Comparison of ENCODE assay signal across 13 mouse cellular contexts in genomic region chr8:117775626-117776025, GRCm38 (mm10).
"Had no signal": no experiment of that assay in that cellular context is flagged by ENCODE, and none has a peak within 500 bp of the region (broad histone marks: within the 10 kb centered on the region; RNA-seq: fewer than 3 reads in every experiment).

No protein-coding gene starts in this region.

- DNase-seq: kidney, adult 2 months; kidney, postnatal 14 days; lung, postnatal 14 days; right cerebral cortex, postnatal 14 days; thymus, postnatal 4 days had no signal

- H3K27ac ChIP-seq: kidney, embryonic 15.5 days; left cerebral cortex, adult 2 months; limb, embryonic 10.5 days; lung, embryonic 15.5 days; macrophage; midbrain, embryonic 15.5 days had no signal

- H3K9me3 ChIP-seq: kidney, embryonic 15.5 days; limb, embryonic 10.5 days; lung, embryonic 15.5 days; megakaryocyte, embryonic 14.5 days; midbrain, embryonic 15.5 days had no signal

- H3K36me3 ChIP-seq: kidney, embryonic 15.5 days; limb, embryonic 10.5 days; lung, embryonic 15.5 days; midbrain, embryonic 15.5 days had no signal

- H3K4me3 ChIP-seq: kidney, embryonic 15.5 days; left cerebral cortex, adult 2 months; limb, embryonic 10.5 days; lung, embryonic 15.5 days; megakaryocyte, embryonic 14.5 days; midbrain, embryonic 15.5 days had no signal

- H3K27me3 ChIP-seq: kidney, embryonic 15.5 days; lung, embryonic 15.5 days; midbrain, embryonic 15.5 days had no signal

- ATAC-seq: midbrain, embryonic 15.5 days had no signal

- H3K9ac ChIP-seq: kidney, embryonic 15.5 days; lung, embryonic 15.5 days; midbrain, embryonic 15.5 days had no signal

- H3K4me1 ChIP-seq: kidney, embryonic 15.5 days; lung, embryonic 15.5 days; megakaryocyte, embryonic 14.5 days; midbrain, embryonic 15.5 days had no signal

- H3K4me2 ChIP-seq: kidney, embryonic 15.5 days; lung, embryonic 15.5 days; midbrain, embryonic 11.5 days; midbrain, embryonic 15.5 days had no signal
